Mouse (Mus musculus): Measurements from ENCODE around the gene Mpg. TPM values are rescaled to one million over a fixed set of nuclear protein-coding genes. Genes with fewer than 3 reads are reported as not detected.

Mpg gene
- total and polyA plus RNA-seq, 2 experiments from 2014 or later = 15.0 to 22.8 TPM

- peak; percentile 43 for DNase-seq (ENCODE audit: low spot score)
- Histone ChIP-seq H3K4me2 (ENCODE audit: low read depth, low read length) (no peak overlapping the region), H3K9me3 (replicated peaks; ENCODE audit: control insufficient read depth, low read length) (no peaks in the 10 kb centered on the region), H3K27me3 (ENCODE audit: control insufficient read depth, insufficient read depth, low read length) (no peaks in the 10 kb centered on the region), H3K27ac (ENCODE audit: low read depth) (peak overlapping the region; percentile 30; the same call in 1 of the 2 replicates), H3K4me1 (ENCODE audit: control insufficient read depth, insufficient read depth) (peaks cover 21% of the 10 kb centered on the region), H3K9ac (replicated peaks; ENCODE audit: low read depth, low read length) (0 out of 2 replicates have a peak overlapping the region, but pooled peaks have one; percentile 5), H3K4me3 (ENCODE audit: low read depth, low read length) (no peak overlapping the region), H3K36me3 (replicated peaks; ENCODE audit: control insufficient read depth, insufficient read depth, low read length) (peaks cover 55% of the 10 kb centered on the region)
- WGBS = 9% methylated on average over 3 of the region's 3 CpGs
- peak; percentile 30; the same call in 1 of the 2 replicates for ATAC-seq (ENCODE audit: insufficient read depth, low read depth)
- TF ChIP-seq EP300 (IDR thresholded peaks at IDR 0.05; ENCODE audit: low read depth) (no peak), CTCF (IDR thresholded peaks at IDR 0.05; ENCODE audit: low read depth) (no peak)
These were observed 9.3 kb downstream of the Mpg start for GRCm38 (mm10) chr11:32235646-32236045.

DNA sequence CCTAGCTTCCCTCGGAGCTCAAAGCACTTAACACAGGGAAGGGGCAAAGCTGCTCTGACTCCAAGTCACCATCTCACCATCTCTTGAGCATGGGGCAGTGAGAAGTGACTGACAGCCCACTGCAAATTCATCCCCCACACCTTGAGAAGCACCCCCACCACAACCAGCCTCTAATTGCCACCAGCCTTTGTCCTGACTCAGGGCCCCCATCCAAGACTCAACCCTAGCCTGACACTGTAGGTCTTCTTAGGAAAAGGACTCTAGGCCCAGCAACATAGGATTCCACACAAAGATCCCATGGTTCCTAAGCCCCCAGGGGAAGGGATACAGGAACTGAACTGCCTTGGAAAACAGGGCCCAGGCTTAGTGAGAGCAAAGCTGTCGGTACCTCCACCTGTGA, 9.8 kb downstream of the Mpg start:
- H3K36me3 ChIP-seq (replicated peaks; ENCODE audit: control insufficient read depth, insufficient read depth, low read length) = peaks cover 55% of the 10 kb centered on the region
- no peak for DNase-seq (ENCODE audit: low spot score)
- H3K9me3 ChIP-seq (replicated peaks; ENCODE audit: control insufficient read depth, low read length) = no peaks in the 10 kb centered on the region
- H3K27me3 ChIP-seq (ENCODE audit: control insufficient read depth, insufficient read depth, low read length) = no peaks in the 10 kb centered on the region
- H3K9ac ChIP-seq (replicated peaks; ENCODE audit: low read depth, low read length) = 0 out of 2 replicates have a peak overlapping the region, but pooled peaks have one; percentile 5
- no peak overlapping the region for H3K4me3 ChIP-seq (ENCODE audit: low read depth, low read length)
- TF ChIP-seq EP300 (IDR thresholded peaks at IDR 0.05; ENCODE audit: low read depth) (no peak), CTCF (IDR thresholded peaks at IDR 0.05; ENCODE audit: low read depth) (no peak)
- peaks cover 21% of the 10 kb centered on the region for H3K4me1 ChIP-seq (ENCODE audit: control insufficient read depth, insufficient read depth)
- H3K27ac ChIP-seq (ENCODE audit: low read depth) = no peak overlapping the region
- 54% methylated on average over 2 of the region's 2 CpGs for WGBS
- no peak overlapping the region for H3K4me2 ChIP-seq (ENCODE audit: low read depth, low read length)
- ATAC-seq (ENCODE audit: insufficient read depth, low read depth) = no peak

DNA sequence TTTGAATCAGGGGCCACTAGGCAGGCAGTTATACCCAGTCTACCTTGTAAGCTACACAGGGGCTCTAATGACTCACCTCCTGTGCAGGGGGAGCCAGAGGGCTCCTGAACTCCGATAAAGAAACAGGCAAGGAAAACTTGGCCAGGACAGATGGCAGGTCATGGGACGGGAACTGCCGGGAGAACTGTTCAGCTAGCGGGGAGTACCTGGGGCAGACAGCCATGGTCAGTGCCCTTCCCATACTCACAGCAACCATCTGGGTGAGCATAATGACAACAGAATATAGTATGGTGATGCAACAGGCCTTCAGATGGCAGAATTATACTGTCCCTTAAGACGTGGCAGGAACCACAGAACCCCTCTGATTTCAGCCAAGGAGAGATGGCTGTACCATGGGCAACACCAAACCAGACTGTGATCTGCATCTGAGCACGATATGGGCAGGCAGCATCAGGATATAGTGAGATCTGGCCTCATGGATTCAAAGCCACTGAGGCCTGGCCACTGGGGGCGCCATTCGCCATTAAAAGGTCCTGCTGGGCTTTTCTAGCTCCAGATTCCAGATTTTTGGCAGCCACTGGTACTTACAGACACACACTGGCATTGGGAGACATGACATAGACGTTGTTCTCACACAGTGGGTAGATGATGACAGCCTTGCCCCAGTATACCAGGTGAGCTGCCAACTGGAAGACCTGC, 10.6 kb downstream of the Mpg start:
- Histone ChIP-seq H3K4me2 (ENCODE audit: low read depth, low read length) (no peak overlapping the region), H3K27ac (ENCODE audit: low read depth) (no peak overlapping the region), H3K27me3 (ENCODE audit: control insufficient read depth, insufficient read depth, low read length) (no peaks in the 10 kb centered on the region), H3K4me1 (ENCODE audit: control insufficient read depth, insufficient read depth) (peaks cover 21% of the 10 kb centered on the region), H3K9me3 (replicated peaks; ENCODE audit: control insufficient read depth, low read length) (no peaks in the 10 kb centered on the region), H3K36me3 (replicated peaks; ENCODE audit: control insufficient read depth, insufficient read depth, low read length) (peaks cover 54% of the 10 kb centered on the region), H3K9ac (replicated peaks; ENCODE audit: low read depth, low read length) (no peak overlapping the region), H3K4me3 (ENCODE audit: low read depth, low read length) (no peak overlapping the region)
- peak; percentile 49 for TF ChIP-seq CTCF (IDR thresholded peaks at IDR 0.05; ENCODE audit: low read depth)
- no peak for TF ChIP-seq EP300 (IDR thresholded peaks at IDR 0.05; ENCODE audit: low read depth)
- 58% methylated on average over 9 of the region's 9 CpGs for WGBS
- ATAC-seq (ENCODE audit: insufficient read depth, low read depth) = no peak
- DNase-seq (ENCODE audit: low spot score) = peak; percentile 39

- H3K9ac ChIP-seq (replicated peaks; ENCODE audit: low read depth, low read length) = no peak overlapping the region
- DNase-seq (ENCODE audit: low spot score) (no peak), ATAC-seq (ENCODE audit: insufficient read depth, low read depth) (no peak)
- TF ChIP-seq CTCF (IDR thresholded peaks at IDR 0.05; ENCODE audit: low read depth) (no peak), EP300 (IDR thresholded peaks at IDR 0.05; ENCODE audit: low read depth) (no peak)
- H3K27me3 ChIP-seq (ENCODE audit: control insufficient read depth, insufficient read depth, low read length) = no peaks in the 10 kb centered on the region
- H3K36me3 ChIP-seq (replicated peaks; ENCODE audit: control insufficient read depth, insufficient read depth, low read length) = peaks cover 49% of the 10 kb centered on the region
- H3K4me3 ChIP-seq (ENCODE audit: low read depth, low read length) = no peak overlapping the region
- peaks cover 21% of the 10 kb centered on the region for H3K4me1 ChIP-seq (ENCODE audit: control insufficient read depth, insufficient read depth)
- H3K27ac ChIP-seq (ENCODE audit: low read depth) = no peak overlapping the region
- WGBS = 81% methylated on average over 3 of the region's 3 CpGs
- H3K4me2 ChIP-seq (ENCODE audit: low read depth, low read length) = no peak overlapping the region
- H3K9me3 ChIP-seq (replicated peaks; ENCODE audit: control insufficient read depth, low read length) = no peaks in the 10 kb centered on the region
These were observed 11.1 kb downstream of the Mpg start for GRCm38 (mm10) chr11:32237411-32237795.

DNA sequence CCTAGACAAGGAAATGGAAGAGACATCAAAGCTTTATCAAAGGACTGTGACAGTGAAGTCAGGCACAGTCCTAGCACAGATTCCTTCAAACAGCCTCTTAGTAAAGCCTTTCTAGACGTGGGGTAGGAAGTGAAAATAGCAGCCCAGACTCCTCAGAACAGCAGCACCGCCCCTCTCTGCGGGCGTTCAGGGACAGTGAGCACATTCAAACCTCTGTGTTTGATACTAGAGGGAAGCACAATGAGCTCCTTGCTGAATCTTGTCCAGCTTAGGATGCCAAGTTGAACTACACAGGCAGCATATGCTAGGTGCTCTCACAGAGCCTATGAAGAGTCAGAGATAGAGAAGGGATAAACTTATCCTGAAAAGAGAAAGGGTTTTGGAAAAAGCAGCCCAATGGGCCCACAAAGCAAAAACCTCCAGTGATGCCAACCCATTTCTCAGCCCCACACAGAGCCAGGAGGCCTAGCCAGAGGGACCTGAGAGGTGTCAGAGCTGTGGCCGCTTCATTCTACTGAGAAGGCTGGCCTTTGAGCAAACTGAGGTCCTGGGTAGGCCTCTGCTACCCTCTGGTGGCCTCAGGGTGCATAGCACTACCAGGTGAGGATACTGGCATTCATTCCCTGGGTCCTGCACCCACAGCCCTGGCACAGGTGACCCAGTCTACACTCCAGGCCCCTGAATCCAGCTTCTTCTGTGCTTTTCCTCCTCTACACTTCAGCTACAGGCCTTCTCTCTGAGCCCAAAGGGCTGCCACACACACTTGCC, 12.0 kb downstream of the Mpg start:
- WGBS = 70% methylated on average over 5 of the region's 5 CpGs
- H3K4me2 ChIP-seq (ENCODE audit: low read depth, low read length) = no peak overlapping the region

More for the DNA sequence above, 12.0 kb downstream of the Mpg start:
- Histone ChIP-seq H3K4me3 (ENCODE audit: low read depth, low read length) (no peak overlapping the region), H3K27ac (ENCODE audit: low read depth) (no peak overlapping the region), H3K9me3 (replicated peaks; ENCODE audit: control insufficient read depth, low read length) (no peaks in the 10 kb centered on the region), H3K36me3 (replicated peaks; ENCODE audit: control insufficient read depth, insufficient read depth, low read length) (peaks cover 40% of the 10 kb centered on the region), H3K27me3 (ENCODE audit: control insufficient read depth, insufficient read depth, low read length) (no peaks in the 10 kb centered on the region), H3K4me1 (ENCODE audit: control insufficient read depth, insufficient read depth) (peaks cover 23% of the 10 kb centered on the region), H3K9ac (replicated peaks; ENCODE audit: low read depth, low read length) (no peak overlapping the region)
- ATAC-seq (ENCODE audit: insufficient read depth, low read depth) (peak; percentile 67), DNase-seq (ENCODE audit: low spot score) (peak; percentile 63)
- no peak for TF ChIP-seq EP300 (IDR thresholded peaks at IDR 0.05; ENCODE audit: low read depth)
- peak; percentile 98 for TF ChIP-seq CTCF (IDR thresholded peaks at IDR 0.05; ENCODE audit: low read depth)
